Mouse (Mus musculus) adrenal gland, adult 2 months (tissue): Measurements from ENCODE around the gene Ttc27. TPM values are rescaled to one million over a fixed set of nuclear protein-coding genes. Genes with fewer than 3 reads are reported as not detected.

Experiments
- DNase-seq: peaks from one replicate; pipeline ENCODE4 v3.0.0; 2021
- polyA plus RNA-seq: library from polyadenylated mRNA; depleted of rRNA; stranded (reverse); fragments of >200 nt; gene quantifications from 2 replicates; pipeline ENCODE4 v1.2.3, GENCODE M21; 2012
- total RNA-seq, 2 experiments: library from RNA; stranded (reverse); gene quantifications; 2 replicates each; pipeline ENCODE4 v1.2.3; 2021

Gene Ttc27
- total and polyA plus RNA-seq, 3 experiments: 2.1 to 24.6 (median 24.6) TPM

DNA sequence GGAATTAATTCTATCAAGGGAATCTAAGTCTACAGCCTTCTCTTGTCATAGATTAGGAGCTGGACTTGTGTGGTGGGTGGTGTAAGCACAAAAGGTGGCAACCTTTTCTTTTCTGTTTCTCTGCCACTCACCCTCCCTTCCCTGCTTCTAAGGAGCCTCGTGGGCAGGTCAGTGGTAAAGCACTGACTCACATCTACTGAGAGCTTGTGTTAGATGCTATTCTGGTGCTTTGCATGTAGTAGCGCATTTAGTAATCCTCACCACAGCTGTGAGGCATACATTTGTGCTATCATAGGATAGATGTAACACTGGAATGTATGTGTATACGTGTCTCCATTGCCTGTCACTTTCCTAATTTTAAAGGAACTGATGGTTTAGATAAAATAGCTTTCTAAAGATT, 124.2 kb downstream of the Ttc27 start:
- DNase-seq: no peak

DNA sequence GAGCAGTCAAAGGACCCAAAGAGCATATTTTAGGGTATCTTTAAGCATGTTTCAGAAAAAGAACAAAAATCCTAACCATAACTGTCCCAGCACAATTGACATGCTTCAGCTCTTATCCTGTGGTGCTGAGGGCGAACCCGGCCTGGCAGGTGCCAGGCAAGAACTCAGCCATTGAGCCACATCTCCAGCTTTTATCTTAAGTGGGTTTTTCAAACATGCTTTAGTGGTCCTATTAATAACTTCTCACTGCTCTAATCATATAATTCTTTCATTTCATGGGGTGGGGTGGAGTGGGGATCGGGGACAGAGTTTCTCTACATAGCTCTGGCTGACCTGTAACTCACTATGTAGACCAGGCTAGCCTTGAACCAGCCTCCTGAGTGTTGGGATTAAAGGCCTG, 125.1 kb downstream of the Ttc27 start:
- no peak for DNase-seq

DNA sequence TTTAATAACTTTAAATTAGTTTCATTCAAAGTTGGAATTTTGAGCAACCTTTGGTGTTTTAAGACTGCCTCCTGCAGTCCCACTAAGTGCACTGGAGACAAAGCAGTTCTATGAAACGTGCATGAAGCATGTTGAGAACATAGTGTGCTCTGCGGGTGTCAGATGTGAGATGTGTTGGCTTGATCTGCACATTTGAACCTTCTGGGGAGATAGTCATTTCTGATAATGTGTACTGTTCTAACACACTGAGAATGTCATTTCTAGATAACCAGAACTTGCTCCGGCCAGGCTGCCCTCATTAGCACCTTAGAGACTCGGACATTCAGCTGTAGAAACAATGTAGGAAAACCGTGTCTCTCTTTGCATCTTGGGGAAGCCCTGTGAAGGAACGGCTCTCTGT, 126.0 kb downstream of the Ttc27 start:
- DNase-seq: no peak

- peak; percentile 56 for DNase-seq
Observed at GRCm38 (mm10) chr17:74846031-74846891, 128.7 kb downstream of the Ttc27 start.

DNA sequence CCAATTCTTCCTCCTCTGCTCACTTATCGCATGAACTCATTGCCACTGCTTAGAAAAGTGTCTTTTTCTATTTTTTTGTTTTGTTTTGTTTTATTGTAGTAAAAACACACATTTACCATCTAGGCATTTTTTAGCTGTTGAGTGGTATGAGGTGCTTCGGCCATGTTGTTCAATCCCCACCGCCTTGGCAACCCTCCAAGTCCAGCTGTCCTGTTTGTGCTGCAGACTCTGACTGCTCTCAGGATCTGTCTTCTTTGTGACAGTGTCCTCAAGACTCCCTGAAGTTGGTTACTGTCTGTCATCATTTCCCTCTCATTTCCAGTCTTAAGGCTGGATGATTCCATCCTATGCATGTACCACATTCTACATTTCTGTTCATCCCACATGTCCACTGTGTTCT, 132.7 kb downstream of the Ttc27 start:
- DNase-seq: no peak

- no peak for DNase-seq
Observed at GRCm38 (mm10) chr17:74859298-74859697, 141.8 kb downstream of the Ttc27 start.

GRCm38 (mm10) chr17:74860180-74860993, 142.9 kb downstream of the Ttc27 start:
- DNase-seq: no peak

DNA sequence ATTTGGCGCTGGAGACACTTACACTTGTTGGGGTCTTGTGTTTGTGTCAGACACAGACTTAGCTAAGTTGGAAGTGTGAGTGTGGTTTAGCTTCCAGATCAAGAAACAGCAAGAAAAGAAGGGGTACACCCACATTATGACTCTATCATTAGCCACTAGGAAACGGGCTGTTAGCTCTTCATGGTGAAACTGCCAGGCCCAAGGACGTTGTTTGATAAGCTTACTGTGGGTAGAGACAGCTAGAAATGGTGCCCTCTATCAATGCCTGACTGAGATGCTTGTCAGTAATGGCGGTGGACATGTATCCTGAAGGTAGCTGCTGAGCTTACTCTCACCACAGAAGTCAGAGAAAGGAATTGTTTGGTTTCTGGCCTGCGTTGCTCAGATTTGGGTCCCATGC, 146.3 kb downstream of the Ttc27 start:
- no peak for DNase-seq

- DNase-seq: no peak
Observed at GRCm38 (mm10) chr17:74864790-74865548, 147.4 kb downstream of the Ttc27 start.

DNA sequence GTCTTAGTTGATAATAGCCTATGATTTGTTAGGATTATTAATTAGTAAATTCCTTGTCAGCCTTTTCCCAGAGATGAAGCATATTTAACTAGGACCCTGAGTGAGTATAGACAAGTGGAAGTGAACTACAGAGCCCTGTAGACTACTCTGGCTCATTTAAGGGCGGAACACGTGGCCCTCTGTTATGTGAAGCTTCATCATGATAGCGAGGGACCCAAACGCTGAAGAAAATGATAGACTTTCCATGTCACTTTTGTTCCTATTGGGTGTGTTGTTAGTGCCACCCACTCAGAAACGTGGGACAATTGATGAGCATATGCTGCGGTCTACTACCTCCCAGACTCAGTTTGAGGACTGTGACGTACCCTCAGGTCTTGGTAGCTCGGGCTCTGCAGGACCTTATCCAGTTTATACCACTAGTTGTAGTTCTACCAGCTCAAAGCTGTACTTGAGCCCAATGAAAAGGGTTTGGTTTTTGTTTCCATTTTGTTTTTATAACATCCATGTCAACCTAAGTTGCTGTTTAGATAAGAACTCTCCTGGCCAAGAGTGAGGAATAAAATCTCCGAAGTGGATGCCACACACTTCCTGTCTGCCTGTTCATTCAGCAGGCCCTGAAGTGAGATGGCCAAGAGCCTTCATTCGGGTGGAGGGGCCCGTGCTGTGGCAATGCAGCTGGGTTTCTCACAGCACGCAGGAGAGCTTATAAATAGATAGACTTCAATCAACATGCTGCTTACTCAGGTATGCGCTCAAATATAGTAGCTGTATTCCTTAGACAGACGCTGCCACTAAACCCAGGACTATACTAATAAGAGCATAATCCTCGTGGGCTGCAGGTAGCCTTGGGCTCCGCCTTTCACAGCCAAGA, 148.4 kb downstream of the Ttc27 start:
- DNase-seq: no peak

GRCm38 (mm10) chr17:74866565-74867507, 149.3 kb downstream of the Ttc27 start:
- peak; percentile 92 for DNase-seq

- DNase-seq: no peak
Observed at GRCm38 (mm10) chr17:74868185-74868907, 150.8 kb downstream of the Ttc27 start.

- DNase-seq: peak; percentile 56
Observed at GRCm38 (mm10) chr17:74869556-74869955, 152.0 kb downstream of the Ttc27 start.

GRCm38 (mm10) chr17:74870177-74871160, 152.9 kb downstream of the Ttc27 start:
- DNase-seq: peak; percentile 67

GRCm38 (mm10) chr17:74872567-74872966, 155.0 kb downstream of the Ttc27 start:
- no peak for DNase-seq

- DNase-seq: no peak
Observed at GRCm38 (mm10) chr17:74873756-74874155, 156.2 kb downstream of the Ttc27 start.

DNA sequence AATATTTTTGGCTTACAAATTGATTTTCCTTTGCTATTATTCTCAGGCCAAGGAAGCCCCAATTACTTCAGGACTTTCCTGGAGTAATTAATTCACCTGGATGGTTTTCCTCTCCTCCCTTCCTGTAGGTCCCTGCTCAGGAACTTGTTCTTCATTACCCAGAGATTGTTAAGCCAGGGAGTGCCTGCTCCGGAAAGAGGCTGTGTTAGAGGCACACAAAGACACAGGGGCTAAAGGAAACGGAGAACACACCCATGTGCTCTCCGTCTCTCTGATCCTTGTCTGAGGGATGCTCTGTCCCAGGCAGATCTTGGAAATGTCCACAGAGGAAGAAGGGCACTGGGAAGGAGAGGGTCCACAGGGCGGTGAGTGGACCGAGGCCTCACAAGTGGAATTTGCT, 158.2 kb downstream of the Ttc27 start:
- DNase-seq: peak; percentile 18

DNA sequence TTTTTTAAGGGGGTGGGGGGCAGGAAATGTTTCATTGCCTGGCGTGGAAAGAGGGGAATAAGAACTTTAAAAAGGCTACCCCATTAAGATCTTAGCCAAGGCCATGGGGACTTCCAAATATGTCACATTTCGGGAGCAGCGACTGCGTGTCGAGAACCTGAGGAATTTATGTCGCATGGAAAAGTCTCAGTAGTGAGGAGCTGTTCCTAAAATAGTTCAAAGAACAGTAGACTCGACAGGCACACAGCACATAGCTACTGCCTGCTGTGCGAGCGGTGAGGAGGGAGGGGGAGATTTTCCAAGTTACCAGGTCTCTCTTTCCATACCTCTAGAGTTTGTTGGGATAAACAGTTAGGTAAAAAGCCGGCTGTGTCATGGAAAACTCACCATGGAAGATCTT, 159.4 kb downstream of the Ttc27 start:
- peak; percentile 7 for DNase-seq
